Comparison of ENCODE assay signal across 22 mouse cellular contexts in genomic region chr6:8498961-8499360, GRCm38 (mm10).
"Had no signal": no experiment of that assay in that cellular context is flagged by ENCODE, and none has a peak within 500 bp of the region (broad histone marks: within the 10 kb centered on the region; RNA-seq: fewer than 3 reads in every experiment).

No protein-coding gene starts in this region.

- H3K4me3 ChIP-seq: liver, embryonic 15.5 days; lung, embryonic 15.5 days; megakaryocyte, embryonic 14.5 days; midbrain, embryonic 13.5 days; midbrain, embryonic 15.5 days; neural tube, embryonic 12.5 days; stomach, embryonic 15.5 days had no signal

- H3K4me2 ChIP-seq: liver, embryonic 15.5 days; lung, embryonic 15.5 days; midbrain, embryonic 11.5 days; midbrain, embryonic 13.5 days; midbrain, embryonic 15.5 days; neural tube, embryonic 12.5 days; stomach, embryonic 15.5 days had no signal

- H3K9me3 ChIP-seq: liver, embryonic 15.5 days; lung, embryonic 15.5 days; midbrain, embryonic 15.5 days; neural tube, embryonic 12.5 days; stomach, embryonic 15.5 days had no signal

- H3K27me3 ChIP-seq: lung, embryonic 15.5 days; megakaryocyte, embryonic 14.5 days; midbrain, embryonic 13.5 days; midbrain, embryonic 15.5 days; neural tube, embryonic 12.5 days; stomach, embryonic 15.5 days had no signal

- H3K27ac ChIP-seq: liver, embryonic 15.5 days; lung, embryonic 15.5 days; macrophage; midbrain, embryonic 13.5 days; midbrain, embryonic 15.5 days; neural tube, embryonic 12.5 days; stomach, embryonic 15.5 days had no signal

- H3K36me3 ChIP-seq: liver, embryonic 15.5 days; lung, embryonic 15.5 days; midbrain, embryonic 13.5 days; midbrain, embryonic 15.5 days; neural tube, embryonic 12.5 days; stomach, embryonic 15.5 days had no signal

- ATAC-seq: liver, postnatal 0 days; lung, postnatal 0 days; midbrain, embryonic 13.5 days; midbrain, embryonic 15.5 days had no signal

- H3K4me1 ChIP-seq: liver, embryonic 15.5 days; megakaryocyte, embryonic 14.5 days; midbrain, embryonic 13.5 days; midbrain, embryonic 15.5 days; neural tube, embryonic 12.5 days; stomach, embryonic 15.5 days had no signal

- H3K9ac ChIP-seq: liver, embryonic 15.5 days; liver, postnatal 0 days; lung, embryonic 15.5 days; midbrain, embryonic 13.5 days; midbrain, embryonic 15.5 days; neural tube, embryonic 12.5 days; stomach, embryonic 15.5 days had no signal

- DNase-seq: liver, postnatal 0 days; lung, adult 2 months; lung, postnatal 14 days; lung, postnatal 36 days; retina, postnatal 1 day; right cerebral cortex, adult 18-20 months; right cerebral cortex, postnatal 25 days; right cerebral cortex, postnatal 4 days; spleen, adult 18-20 months; thymus, adult 18-20 months; thymus, postnatal 14 days; thymus, postnatal 36 days had no signal
